Mouse (Mus musculus): Measurements from ENCODE around the gene Olfr870. TPM values are rescaled to one million over a fixed set of nuclear protein-coding genes. Genes with fewer than 3 reads are reported as not detected.

Gene Olfr870
- polyA plus RNA-seq, 2 experiments = not detected

GRCm38 (mm10) chr9:20202131-20202530 lies 28.3 kb upstream of the Olfr870 start:
- ATAC-seq (ENCODE audit: insufficient read depth) = no peak
- no peak overlapping the region for H3K4me3 ChIP-seq (ENCODE audit: insufficient read depth in 1 of 2, low read depth in 2 of 2, low read length in 2 of 2)
- TF ChIP-seq CTCF (IDR thresholded peaks at IDR 0.05; ENCODE audit: low read depth) (no peak), EP300 (IDR thresholded peaks at IDR 0.05; ENCODE audit: low read depth) (no peak)
- H3K36me3 ChIP-seq (replicated peaks; ENCODE audit: control insufficient read depth, insufficient read depth, low read depth) = no peaks in the 10 kb centered on the region
- WGBS (ENCODE audit: insufficient replicate concordance) = 59% methylated on average over 1 of the region's 1 CpGs
- H3K9ac ChIP-seq (replicated peaks) = no peak overlapping the region
- H3K27me3 ChIP-seq (ENCODE audit: control insufficient read depth, insufficient read depth, low read length) = no peaks in the 10 kb centered on the region
- no peak overlapping the region for H3K4me2 ChIP-seq (ENCODE audit: low read depth)
- H3K9me3 ChIP-seq (ENCODE audit: control insufficient read depth, low read length) = no peaks in the 10 kb centered on the region
- no peak overlapping the region for H3K27ac ChIP-seq
- H3K4me1 ChIP-seq (replicated peaks; ENCODE audit: control insufficient read depth in 2 of 2, insufficient read depth in 2 of 2, low read length in 1 of 2) = no peaks in the 10 kb centered on the region
- DNase-seq (ENCODE audit: low read depth in 3 of 3, low spot score in 3 of 3) = no peak

GRCm38 (mm10) chr9:20179463-20179862 lies 5.6 kb upstream of the Olfr870 start:
- no peak overlapping the region for H3K27ac ChIP-seq
- H3K4me3 ChIP-seq (ENCODE audit: insufficient read depth in 1 of 2, low read depth in 2 of 2, low read length in 2 of 2) = no peak overlapping the region
- H3K4me1 ChIP-seq (replicated peaks; ENCODE audit: control insufficient read depth in 2 of 2, insufficient read depth in 2 of 2, low read length in 1 of 2) = no peaks in the 10 kb centered on the region
- WGBS (ENCODE audit: insufficient replicate concordance) = 38% methylated on average over 5 of the region's 5 CpGs
- DNase-seq (ENCODE audit: low read depth in 3 of 3, low spot score in 3 of 3) (no peak), ATAC-seq (ENCODE audit: insufficient read depth) (no peak)
- H3K36me3 ChIP-seq (replicated peaks; ENCODE audit: control insufficient read depth, insufficient read depth, low read depth) = no peaks in the 10 kb centered on the region
- H3K9me3 ChIP-seq (ENCODE audit: control insufficient read depth, low read length) = no peaks in the 10 kb centered on the region
- H3K9ac ChIP-seq (replicated peaks) = no peak overlapping the region
- TF ChIP-seq CTCF (IDR thresholded peaks at IDR 0.05; ENCODE audit: low read depth) = no peak
- TF ChIP-seq EP300 (IDR thresholded peaks at IDR 0.05; ENCODE audit: low read depth) = no peak
- H3K4me2 ChIP-seq (ENCODE audit: low read depth) = no peak overlapping the region
- no peaks in the 10 kb centered on the region for H3K27me3 ChIP-seq (ENCODE audit: control insufficient read depth, insufficient read depth, low read length)

DNA sequence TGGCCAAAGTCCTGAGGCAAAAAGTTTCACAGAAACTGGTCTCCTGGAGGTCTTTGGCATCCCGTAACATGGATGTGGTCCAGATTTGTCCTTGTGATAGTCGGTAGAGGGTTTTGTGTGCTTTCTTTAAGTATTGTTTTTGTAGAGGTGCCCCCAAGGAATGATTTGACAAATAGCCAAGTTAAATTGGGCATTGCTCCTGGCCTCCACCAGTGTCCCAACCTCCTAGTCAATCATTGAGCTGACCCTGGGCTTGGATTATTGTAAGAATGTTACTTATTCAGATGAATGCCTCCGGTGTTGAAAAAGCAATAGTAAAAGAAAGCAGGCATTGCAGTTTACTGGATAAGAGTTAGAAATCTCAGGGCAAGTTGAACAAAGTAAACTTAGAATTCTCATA lies 24.2 kb downstream of the Olfr870 start:
- Histone ChIP-seq H3K36me3 (replicated peaks; ENCODE audit: control insufficient read depth, insufficient read depth, low read depth) (no peaks in the 10 kb centered on the region), H3K27me3 (ENCODE audit: control insufficient read depth, insufficient read depth, low read length) (no peaks in the 10 kb centered on the region), H3K4me3 (ENCODE audit: insufficient read depth in 1 of 2, low read depth in 2 of 2, low read length in 2 of 2) (no peak overlapping the region), H3K27ac (no peak overlapping the region), H3K4me1 (replicated peaks; ENCODE audit: control insufficient read depth in 2 of 2, insufficient read depth in 2 of 2, low read length in 1 of 2) (no peaks in the 10 kb centered on the region), H3K4me2 (ENCODE audit: low read depth) (no peak overlapping the region), H3K9ac (replicated peaks) (no peak overlapping the region), H3K9me3 (ENCODE audit: control insufficient read depth, low read length) (no peaks in the 10 kb centered on the region)
- ATAC-seq (ENCODE audit: insufficient read depth) (no peak), DNase-seq (ENCODE audit: low read depth in 3 of 3, low spot score in 3 of 3) (no peak)
- 57% methylated on average over 3 of the region's 3 CpGs for WGBS (ENCODE audit: insufficient replicate concordance)
- TF ChIP-seq CTCF (IDR thresholded peaks at IDR 0.05; ENCODE audit: low read depth) = no peak
- no peak for TF ChIP-seq EP300 (IDR thresholded peaks at IDR 0.05; ENCODE audit: low read depth)

DNA sequence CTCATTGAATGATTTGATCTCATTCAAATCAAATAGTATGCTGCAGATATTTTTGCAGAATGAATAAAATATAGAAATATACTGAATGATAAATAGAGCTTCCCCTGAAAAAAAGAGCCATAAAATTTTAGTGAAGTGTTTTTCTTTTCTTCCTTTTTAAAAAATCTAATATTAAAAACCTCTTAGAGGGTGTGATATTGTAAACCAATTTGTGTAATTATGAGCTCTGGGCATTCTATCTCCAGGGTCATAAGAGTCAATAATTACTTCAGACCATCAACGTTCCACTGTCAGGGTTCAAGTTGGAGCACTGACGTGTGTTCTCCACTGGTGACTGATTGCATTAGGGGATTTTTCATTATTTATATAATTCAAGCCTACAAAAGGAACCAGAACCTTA lies 45.1 kb downstream of the Olfr870 start, which contains the start of gene Olfr869:
Olfr869 (plus strand) TSS at position 301 of the 400 bp plus-strand sequence.
- Histone ChIP-seq H3K9ac (replicated peaks) (no peak within 1 kb of the TSS), H3K27ac (no peak within 1 kb of the TSS), H3K36me3 (replicated peaks; ENCODE audit: control insufficient read depth, insufficient read depth, low read depth) (no peaks in the 10 kb centered on the region), H3K27me3 (ENCODE audit: control insufficient read depth, insufficient read depth, low read length) (no peaks in the 10 kb centered on the region), H3K4me3 (ENCODE audit: insufficient read depth in 1 of 2, low read depth in 2 of 2, low read length in 2 of 2) (no peak within 1 kb of the TSS), H3K4me1 (replicated peaks; ENCODE audit: control insufficient read depth in 2 of 2, insufficient read depth in 2 of 2, low read length in 1 of 2) (no peaks in the 10 kb centered on the region), H3K9me3 (ENCODE audit: control insufficient read depth, low read length) (no peaks in the 10 kb centered on the region), H3K4me2 (ENCODE audit: low read depth) (no peak within 1 kb of the TSS)
- 53% methylated on average over 2 of the region's 2 CpGs for WGBS (ENCODE audit: insufficient replicate concordance)
- ATAC-seq (ENCODE audit: insufficient read depth) (no peak), DNase-seq (ENCODE audit: low read depth in 3 of 3, low spot score in 3 of 3) (no peak)
- TF ChIP-seq EP300 (IDR thresholded peaks at IDR 0.05; ENCODE audit: low read depth) (no peak), CTCF (IDR thresholded peaks at IDR 0.05; ENCODE audit: low read depth) (no peak)

Other genes with a start within 250 kb of the Olfr870 start
- gene Olfr866, start 146.0 kb downstream of the Olfr870 start, polyA plus RNA-seq (2012; rRNA removed) = not detected in 2 replicates
- gene Olfr866, start 146.0 kb downstream of the Olfr870 start, polyA plus RNA-seq (2014; fragmentation: Nextera tagmentation; extraction: Ambion mirVana) = not detected in 2 replicates
- gene Olfr867, start 116.5 kb downstream of the Olfr870 start, polyA plus RNA-seq (2012; rRNA removed) = not detected in 2 replicates
- gene Olfr867, start 116.5 kb downstream of the Olfr870 start, polyA plus RNA-seq (2014; fragmentation: Nextera tagmentation; extraction: Ambion mirVana) = not detected in 2 replicates
- not detected in 2 replicates for gene Olfr868, start 75.4 kb downstream of the Olfr870 start, polyA plus RNA-seq (2012; rRNA removed)
- gene Olfr868, start 75.4 kb downstream of the Olfr870 start, polyA plus RNA-seq (2014; fragmentation: Nextera tagmentation; extraction: Ambion mirVana) = not detected in 2 replicates
- gene Olfr869, start 45.0 kb downstream of the Olfr870 start, polyA plus RNA-seq (2012; rRNA removed) = not detected in 2 replicates
- gene Olfr869, start 45.0 kb downstream of the Olfr870 start, polyA plus RNA-seq (2014; fragmentation: Nextera tagmentation; extraction: Ambion mirVana) = not detected in 2 replicates
- not detected in 2 replicates for gene Olfr871, start 38.1 kb upstream of the Olfr870 start, polyA plus RNA-seq (2012; rRNA removed)
- not detected in 2 replicates for gene Olfr871, start 38.1 kb upstream of the Olfr870 start, polyA plus RNA-seq (2014; fragmentation: Nextera tagmentation; extraction: Ambion mirVana)
- gene Olfr872, start 63.1 kb upstream of the Olfr870 start, polyA plus RNA-seq (2012; rRNA removed) = not detected in 2 replicates
- gene Olfr872, start 63.1 kb upstream of the Olfr870 start, polyA plus RNA-seq (2014; fragmentation: Nextera tagmentation; extraction: Ambion mirVana) = not detected in 2 replicates
- not detected in 2 replicates for gene Olfr39, start 108.3 kb upstream of the Olfr870 start, polyA plus RNA-seq (2012; rRNA removed)
- not detected in 2 replicates for gene Olfr39, start 108.3 kb upstream of the Olfr870 start, polyA plus RNA-seq (2014; fragmentation: Nextera tagmentation; extraction: Ambion mirVana)
- not detected in 2 replicates for gene Olfr873, start 124.5 kb upstream of the Olfr870 start, polyA plus RNA-seq (2012; rRNA removed)
- not detected in 2 replicates for gene Olfr873, start 124.5 kb upstream of the Olfr870 start, polyA plus RNA-seq (2014; fragmentation: Nextera tagmentation; extraction: Ambion mirVana)
- gene Olfr18, start 162.0 kb upstream of the Olfr870 start, polyA plus RNA-seq (2012; rRNA removed) = not detected in 2 replicates
- not detected in 2 replicates for gene Olfr18, start 162.0 kb upstream of the Olfr870 start, polyA plus RNA-seq (2014; fragmentation: Nextera tagmentation; extraction: Ambion mirVana)
- 2.5 and 4.1 TPM in 2 replicates for gene Zfp560, start 211.1 kb upstream of the Olfr870 start, polyA plus RNA-seq (2012; rRNA removed)
- gene Zfp560, start 211.1 kb upstream of the Olfr870 start, polyA plus RNA-seq (2014; fragmentation: Nextera tagmentation; extraction: Ambion mirVana) = 11.9 and 14.1 TPM in 2 replicates